Mouse (Mus musculus): Measurements from ENCODE around the gene Lingo3. TPM values are rescaled to one million over a fixed set of nuclear protein-coding genes. Genes with fewer than 3 reads are reported as not detected.

Lingo3 gene
- total RNA-seq (2022) = 10 to 100 TPM in 3 of 4 experiments, 1 to 10 TPM in 1; 8.4 to 21.5 (median 15.9) TPM

DNA sequence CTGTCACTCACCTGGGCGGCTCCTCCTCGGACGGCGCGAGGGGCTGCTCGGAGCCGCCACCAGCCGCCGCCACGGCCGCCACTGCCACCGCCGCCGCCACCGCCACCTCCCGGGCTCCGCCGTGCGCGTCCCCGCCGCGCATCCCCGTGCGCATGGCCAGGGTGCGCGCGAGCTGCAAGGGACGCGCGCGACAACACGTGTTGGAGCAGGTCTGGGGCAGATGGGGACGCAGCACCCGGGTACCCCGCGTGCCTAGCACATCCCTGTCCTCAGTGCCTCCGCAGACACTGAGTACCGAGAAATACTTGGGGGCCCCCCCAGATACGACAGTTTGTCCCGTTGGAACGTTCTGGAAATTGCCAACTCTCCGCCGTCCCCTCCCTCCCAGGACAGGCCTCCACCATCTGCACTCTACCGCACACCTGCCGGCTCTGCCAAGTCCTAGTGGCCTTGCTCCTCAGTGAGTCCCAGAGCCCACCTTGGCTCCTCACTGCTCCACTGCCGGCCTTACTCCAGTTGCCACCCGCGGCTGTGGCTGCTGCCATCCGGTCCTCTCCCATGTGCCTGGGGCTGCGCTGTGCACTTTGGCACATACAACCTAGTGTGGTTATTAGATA, at the start of gene Lingo3:
TSS of gene Lingo3 (minus strand) at position 109 of the 617 bp plus-strand sequence.
- no peak for DNase-seq

DNA sequence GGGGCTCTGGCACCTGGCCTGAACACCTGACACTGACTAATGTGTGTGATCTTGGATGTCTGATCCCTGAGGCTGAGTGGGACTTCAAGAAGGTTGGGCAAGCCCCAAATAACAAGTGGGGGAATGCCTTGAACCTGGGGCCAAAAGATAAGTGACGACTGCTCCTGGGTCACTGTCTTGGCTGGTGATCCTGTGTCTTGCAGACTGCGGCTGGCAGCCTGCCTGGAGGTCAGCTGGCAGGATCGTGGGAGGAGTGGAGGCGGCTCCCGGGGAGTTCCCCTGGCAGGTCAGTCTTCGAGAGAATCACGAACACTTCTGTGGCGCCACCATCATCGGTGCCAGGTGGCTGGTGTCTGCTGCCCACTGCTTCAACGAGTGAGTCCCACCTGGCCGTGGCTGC, 43.3 kb upstream of the Lingo3 start:
- DNase-seq = peak; percentile 84

DNA sequence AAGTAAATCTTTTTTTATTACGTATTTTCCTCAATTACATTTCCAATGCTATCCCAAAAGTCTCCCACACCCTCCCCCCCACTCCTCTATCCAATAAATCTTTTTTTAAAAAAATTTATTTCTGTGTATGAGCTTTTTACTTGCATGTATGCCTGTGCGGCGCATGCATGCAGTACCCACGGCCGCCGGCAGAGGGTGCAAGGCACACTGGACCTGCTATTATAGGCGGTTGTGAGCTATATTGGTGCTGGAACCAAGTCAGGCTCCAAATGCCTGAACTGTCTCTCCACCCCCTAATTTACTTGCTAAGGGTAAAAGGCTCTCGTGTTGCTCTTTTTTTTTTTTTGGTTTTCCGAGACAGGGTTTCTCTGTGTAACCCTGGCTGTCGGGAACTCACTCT, 37.5 kb upstream of the Lingo3 start:
- DNase-seq = peak; percentile 51

DNA sequence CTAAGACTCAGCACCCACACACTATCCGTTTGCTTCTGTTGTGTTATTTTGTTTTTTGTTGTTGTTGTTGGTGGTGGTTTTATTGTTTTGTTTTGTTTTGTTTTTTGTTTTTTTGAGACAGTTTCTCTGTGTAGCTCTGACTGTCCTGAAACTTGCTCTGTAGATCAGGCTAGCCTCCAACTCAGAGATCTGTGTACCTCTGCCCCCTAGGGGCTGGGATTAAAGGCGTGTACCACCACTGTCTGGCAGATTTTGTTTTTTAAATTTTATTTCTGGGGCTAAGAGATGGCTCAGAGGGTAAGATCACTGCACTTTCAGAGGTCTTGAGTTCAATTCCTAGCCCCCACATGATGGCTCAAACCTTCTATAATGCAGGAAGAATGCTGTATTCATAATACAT, 37.1 kb upstream of the Lingo3 start:
- DNase-seq = no peak

DNA sequence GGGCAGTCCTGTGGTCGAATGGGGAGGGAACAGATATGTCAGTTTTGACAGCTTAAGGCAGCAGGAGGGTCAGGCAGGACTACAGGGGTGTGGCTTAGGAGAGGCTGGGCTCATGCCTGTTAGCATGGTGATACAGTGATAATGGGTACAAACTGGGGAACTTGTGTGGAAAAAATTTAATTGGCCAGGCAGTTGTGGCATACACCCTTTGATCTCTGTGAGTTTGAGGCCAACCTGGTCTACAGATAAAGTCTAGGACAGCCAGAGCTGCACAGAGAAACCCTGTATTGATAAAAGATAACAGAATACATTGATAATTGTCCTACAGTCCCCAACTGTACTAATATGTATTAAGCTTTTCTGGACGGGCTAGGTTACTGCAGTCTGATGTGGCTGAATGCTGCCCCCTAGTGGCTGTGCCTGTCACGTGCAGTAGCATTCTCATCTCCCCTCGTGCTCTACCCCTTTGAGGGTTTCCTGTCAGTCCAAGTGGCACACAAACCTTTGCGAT, 36.3 kb upstream of the Lingo3 start:
- DNase-seq = no peak

DNA sequence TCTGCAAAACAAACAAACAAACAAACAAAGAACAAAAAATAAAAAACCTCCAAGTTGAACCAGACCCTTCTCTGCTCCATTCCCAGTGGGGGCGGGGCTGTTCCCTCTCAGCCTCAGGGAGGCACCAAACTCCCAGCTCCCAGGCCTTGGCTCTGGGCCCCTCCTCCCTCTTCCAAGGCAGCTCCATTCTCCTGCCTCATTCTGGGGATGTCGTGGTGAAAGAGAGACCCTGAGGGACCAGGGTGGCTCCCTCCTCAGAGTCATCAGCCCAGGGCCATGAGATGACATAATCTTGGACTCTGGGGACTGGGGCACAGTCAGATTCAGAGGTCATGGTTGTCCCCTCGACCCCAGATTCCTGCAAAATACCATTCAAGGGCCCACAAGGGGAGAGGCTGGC, 32.8 kb upstream of the Lingo3 start:
- no peak for DNase-seq

DNA sequence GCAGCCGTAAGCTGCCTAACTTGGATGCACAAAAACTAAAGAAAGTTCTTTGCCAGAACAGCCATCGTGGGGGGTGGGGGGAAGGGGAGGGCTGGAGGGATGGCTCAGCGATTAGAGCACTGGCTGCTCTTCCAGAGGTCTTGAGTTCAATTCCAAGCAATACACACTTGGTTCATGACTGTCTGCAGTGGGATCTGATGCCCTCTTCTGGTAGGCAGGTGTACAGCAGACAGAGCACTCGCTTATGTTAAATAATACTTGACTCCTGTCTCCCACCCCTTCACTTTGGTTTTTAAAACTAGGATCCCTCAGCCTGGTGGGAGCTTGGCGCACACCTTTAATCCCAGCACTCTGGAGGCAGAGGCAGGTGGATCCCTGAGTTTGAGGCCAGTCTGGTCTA, 32.2 kb upstream of the Lingo3 start:
- DNase-seq = no peak

DNA sequence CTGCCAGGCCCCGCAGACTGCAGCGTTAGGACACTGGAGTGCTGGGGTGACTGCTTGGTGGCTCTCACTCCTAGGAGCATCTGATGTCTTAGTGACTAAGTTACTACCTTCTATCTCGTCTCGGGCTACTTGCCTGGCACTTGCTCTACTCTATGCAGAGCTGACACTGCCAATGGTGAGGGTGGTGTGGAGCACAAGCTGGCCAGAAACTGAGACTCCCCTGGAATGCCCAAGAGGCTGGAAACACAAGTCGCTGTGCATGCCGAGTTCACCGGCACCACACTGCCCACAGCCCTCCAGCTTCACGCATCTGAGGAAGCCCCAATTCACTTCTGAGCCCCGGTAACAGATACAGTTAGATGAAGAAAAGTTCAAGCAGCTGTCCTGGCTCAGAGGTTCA, 30.2 kb upstream of the Lingo3 start:
- no peak for DNase-seq

DNA sequence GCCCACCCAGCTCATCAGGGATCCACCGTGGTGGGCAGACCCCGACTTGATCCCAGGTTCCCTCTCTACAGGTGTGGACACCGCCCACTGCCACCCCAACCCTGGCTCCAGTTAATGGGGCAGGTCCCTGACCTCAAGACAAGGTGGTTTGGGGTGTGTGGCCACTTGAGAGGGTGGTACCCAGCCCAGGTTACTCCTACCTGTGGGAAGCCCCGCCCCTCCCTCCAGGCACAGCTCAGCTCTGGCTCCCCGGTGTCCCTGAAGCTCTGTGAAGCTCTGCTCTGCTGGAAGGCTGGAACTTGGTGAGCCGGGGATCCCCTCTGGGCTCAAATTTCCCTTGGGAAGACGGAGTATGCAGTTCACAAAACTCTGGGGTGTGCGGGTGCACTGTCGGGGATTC, 27.7 kb upstream of the Lingo3 start, which contains the start of gene Tmprss9:
TSS of gene Tmprss9 (plus strand) at position 268 of the 400 bp plus-strand sequence.
- DNase-seq = no peak

DNA sequence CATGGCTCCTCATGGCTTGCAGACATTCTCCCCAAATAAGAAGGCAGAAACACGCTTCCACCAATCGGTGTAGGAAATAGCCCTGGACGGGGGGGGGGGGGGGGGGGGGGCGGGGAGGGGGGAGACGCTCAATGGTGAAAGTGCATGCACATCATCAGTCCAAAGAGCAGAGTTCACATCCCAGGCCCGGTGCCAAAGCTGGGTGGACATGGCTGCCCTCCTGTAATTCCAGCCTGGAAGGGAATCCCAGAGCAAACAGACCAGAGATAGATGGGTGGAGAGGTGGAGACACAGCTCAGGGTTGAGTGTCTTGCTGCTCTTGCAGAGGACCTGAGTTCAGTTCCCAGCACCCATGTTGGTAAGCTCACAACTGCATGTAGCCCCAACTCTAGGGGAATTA, 27.2 kb upstream of the Lingo3 start:
- DNase-seq = no peak

DNA sequence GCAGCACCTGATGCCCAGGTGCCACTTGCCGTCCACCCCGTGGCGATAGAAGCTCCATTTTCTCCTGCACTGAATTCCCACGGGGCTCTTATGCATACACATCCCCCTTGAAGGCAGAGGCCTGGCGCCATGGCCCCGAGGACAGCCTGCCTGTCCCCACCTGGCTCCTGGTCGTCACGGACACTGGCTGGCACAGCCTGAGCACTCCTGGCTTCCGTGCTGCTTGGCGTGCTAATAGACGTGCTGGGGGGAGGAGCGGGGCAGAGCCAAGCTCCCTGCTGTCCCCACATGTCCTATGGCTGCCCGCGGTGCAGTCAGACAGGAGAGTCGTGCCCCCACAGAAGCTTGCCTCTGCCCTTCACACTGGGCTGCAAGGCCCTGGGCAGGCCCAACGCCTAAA, 20.6 kb upstream of the Lingo3 start:
- DNase-seq = no peak

DNA sequence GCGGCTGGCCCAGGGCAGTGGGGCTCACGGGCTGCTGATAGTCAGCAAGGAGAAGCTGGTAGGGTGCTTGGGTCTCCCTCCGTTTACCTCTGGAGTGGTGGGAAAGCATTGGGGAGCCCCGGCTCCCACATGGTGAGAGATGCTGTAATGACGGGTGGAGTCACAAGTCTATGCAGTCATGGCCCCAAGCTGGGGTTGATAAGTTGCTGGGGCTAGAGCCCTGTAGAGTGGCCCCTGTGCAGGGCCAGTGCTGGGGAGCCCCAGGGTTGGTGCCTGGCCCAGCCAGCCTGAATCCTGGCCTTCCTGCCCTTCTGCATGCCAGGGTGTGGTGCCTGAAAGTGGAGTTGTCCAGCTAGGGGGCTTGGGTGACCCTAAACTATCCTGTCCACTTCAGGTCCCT, 18.5 kb upstream of the Lingo3 start:
- no peak for DNase-seq

DNA sequence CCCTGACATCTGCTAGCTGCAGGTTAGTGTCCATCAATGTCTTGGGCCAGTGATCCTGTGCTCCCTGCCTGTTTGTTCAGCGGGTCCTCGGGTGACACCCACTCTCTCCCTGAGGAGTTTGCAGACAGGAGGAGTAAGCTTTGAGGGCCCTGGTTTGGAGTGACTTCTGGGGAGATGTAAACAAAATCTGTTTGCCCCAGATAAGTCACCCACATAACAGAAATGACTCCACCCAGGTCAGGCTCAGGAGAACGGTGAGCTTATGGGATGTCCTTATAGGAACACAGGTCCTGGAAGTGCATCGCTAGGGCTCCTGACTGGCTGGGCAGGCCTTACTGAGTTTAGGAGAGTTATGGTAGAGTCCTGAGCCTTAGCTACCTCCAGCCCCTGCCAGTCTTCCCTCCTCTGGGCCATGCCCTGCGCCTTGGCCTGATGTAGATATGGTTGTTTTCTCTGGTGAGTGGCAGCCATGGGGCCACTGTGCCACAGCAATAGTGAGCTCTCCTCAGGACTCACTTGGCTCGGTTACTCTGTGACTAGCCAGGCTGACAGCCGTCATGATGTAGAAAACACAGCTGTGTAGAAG, 14.6 kb upstream of the Lingo3 start:
- no peak for DNase-seq

DNA sequence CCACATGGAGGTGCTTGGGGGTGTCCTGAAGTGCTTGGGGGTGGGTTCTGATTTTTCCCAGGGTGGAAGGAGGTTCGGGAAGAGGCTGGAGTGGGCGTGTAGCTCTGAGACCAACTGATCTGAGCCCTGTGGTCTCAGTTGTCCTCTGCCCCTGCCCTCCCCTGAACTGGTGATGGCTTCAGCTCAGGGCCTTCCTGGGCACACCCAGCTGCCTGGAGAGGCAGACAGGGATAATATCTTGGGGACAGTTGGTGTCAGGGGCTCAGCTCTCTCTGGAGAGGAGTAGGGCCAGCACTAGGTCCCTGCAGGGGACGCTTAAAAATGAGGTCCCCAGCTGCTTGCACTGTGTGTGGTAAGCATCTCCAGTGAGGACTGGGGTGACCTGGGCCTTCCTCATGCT, 14.0 kb upstream of the Lingo3 start:
- DNase-seq = no peak

DNA sequence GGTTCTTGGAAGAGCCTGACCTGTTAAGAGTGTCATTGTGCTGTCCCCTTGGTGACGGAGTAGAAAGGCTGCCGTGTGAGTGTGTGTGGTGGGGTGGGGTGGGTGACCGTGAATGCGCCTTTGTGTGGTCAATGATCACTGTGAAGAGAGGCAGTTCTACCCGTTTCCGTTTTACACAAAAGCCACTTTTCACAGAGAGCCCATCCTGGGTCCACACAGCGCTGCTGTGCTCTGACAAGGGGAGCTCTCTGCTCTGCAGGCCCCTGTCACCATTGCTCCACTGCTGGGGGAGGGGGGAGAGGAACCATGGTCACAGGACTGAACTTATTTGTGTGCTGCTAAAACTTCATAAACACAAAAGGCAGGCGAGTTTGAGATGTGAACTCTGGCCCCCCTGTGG, 13.5 kb upstream of the Lingo3 start:
- no peak for DNase-seq

DNA sequence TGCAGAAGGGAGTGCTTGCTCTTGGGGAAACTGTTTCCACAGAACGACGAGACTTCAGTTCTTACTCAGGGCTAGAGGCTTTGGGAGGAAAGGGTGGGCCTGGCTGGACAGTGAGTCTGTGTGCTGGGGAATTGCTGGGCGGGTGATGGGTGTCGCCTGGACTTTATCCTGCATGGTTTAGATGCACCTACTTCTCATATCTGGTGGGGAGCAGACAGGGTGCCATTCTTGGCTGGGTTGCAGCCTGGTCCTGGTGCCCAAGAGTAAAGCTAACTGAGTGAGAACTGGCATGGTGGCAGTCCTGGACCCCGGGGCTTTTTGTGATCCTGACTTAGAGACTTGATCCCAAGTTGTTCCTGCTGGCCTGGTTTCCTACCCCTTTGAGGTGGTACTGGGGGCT, 13.1 kb upstream of the Lingo3 start:
- DNase-seq = no peak

DNA sequence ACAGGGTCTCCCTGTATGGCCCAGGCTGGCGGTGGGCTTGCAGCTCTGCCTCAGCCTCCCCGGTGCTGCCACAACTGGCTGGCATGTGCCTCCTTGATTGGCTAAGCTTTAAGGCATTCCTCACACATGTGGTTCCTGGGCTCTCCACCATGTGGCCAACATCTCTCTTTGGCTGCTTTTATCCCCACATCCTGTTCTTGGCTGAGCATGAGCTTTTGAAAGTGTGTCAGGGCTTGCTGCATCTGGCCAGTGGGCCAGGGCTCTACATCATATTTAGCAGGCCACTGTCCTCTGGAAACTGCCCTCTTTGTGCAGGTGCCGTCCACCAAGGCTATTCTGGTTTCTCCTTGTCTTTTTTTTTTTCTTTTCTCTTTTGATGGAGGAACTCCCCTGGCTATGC, 12.4 kb upstream of the Lingo3 start:
- DNase-seq = no peak

DNA sequence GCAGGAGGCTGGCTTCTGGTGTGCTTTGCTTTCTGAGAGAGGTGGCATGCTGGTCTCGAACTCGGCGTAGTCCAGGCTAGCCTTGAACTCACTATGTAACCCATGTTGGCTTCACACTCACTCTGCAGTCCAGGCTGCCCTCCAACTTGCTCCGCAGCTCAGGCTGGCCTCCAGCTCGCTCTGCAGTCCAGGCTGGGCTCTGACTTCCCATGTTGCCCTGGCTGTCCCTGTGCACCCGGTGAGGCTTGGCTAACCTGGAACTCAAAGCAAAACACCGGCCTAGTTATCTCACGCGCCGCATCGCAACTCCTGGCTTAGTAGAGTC, 11.9 kb upstream of the Lingo3 start:
- DNase-seq = no peak

DNA sequence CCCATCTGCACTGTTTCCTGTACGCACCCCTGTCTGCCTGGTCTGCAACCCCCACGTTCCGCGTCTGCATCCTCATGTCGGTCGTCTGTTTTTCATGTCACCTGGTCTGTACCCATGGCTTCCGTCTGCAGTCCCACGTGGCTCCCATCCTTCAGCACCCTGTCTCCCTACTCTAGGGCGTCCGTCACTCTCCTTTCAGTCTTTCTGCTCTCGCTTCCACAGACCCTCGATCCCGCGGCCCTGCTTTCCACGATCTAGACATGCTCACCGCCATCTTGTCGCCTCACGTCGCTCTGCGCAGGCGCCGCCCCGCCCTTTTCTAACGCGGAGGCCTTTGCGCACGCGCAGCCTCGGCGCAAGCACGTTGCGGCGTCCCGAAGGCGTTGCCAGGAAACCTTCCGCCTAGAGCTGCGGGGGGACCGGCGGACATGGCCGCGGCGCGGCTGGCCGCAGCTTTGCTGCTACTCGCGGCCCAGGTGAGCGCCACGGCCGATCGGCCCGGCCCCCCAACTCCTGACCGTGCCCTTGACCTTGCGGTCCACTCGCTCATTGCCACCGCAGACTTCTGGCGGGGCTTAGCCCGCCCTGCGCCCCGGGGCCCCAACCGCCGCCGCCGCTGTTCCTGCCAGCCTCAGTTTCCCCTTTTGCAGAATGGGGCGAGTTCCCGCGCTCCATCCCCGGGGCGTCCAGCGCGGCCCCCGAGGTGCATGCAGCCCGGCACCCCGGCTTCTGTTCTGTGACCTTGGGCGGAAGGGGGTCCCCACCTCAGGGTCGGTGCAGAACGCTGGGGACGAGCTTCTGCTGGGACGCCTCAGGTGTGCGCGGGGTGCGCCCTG, 11.3 kb upstream of the Lingo3 start, which contains the start of the genes Lsm7 and Sppl2b:
TSS of gene Lsm7 (minus strand) at position 297 of the 836 bp plus-strand sequence.
TSS of gene Sppl2b (plus strand) at position 363 of the 836 bp plus-strand sequence.
- peak; percentile 94 for DNase-seq

DNA sequence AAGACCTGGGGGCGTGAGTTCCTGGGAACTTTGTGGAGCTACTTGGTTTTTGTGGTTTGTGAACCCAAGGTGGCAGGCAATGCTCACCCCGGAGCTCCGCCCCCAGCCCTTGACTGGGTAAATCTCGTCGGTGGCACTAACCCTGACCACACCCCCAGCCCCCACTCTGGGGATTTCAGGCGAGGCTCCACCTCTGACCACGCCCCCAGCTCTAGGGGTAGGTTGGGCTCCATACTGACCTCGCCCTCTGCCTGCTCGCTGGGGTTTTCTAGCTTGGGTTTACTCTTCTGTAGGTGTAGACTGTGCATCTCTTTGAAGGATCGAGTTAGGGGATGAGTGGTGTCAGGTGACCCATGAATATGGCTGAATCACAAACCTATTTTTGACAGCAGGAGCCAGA, 4.7 kb upstream of the Lingo3 start:
- DNase-seq = peak; percentile 51

DNA sequence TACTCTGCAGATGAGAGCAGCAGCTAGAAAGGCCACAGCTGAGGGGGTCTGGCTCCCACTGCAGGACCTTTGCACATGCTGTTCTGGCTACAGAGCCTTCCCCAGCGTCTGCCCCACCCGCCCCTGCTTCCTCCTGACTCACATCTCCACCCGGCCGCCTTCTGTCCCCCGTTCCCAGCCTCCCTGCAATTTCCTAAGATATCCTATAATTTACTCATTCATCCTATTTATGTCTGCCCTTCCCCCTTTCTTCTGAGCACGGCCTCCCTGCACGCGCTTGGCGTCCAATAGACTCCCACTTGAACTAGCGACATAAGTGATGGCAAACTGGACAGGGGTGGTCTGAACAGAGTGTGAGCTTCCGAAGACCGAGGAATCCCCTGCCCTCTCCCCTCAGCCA, 1.9 kb upstream of the Lingo3 start:
- DNase-seq = no peak

DNA sequence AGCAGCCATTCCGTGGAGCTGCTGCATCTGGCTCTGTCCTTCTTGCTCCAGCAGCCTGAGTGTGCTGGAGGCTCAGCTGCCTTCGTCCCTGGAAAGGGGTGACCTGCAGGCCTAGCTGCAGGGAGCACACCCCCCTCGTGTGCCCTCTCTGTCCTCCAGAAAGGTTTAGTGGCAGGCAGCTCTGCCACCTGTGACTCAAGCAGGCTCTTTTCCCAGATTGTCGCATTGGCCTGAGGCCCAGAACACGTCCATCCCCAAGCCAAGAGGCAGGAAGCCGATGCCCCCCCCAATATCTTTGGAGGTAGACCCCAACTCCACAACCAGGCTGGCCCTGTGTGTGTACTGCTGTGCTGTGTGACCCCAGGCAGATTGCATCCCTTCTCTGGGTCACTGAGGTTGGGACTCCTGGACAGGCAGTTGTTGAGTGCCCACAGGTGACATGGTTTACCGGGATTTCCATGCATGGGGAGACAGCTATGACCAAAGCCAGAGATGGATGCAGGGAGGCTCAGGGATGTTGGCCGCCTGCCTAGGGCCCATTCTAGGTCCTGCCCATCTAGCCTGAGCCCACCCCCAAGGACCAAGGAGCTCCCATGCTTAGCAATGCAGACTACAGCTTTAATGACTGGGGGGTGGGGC, 1.3 kb upstream of the Lingo3 start:
- DNase-seq = no peak

All from adrenal gland, adult 8-10 months (tissue).